Mouse (Mus musculus) fat pad, adult 2 months (tissue): ENCODE measurements around the gene Gfpt2.

Source experiments
- DNase-seq: peaks from one replicate; pipeline ENCODE4 v3.0.0-alpha.2; 2011; ENCODE audit warnings: low read depth, low spot score; ENCODE audit errors: extremely low read depth

Gene Gfpt2

GRCm38 (mm10) chr11:49876948-49877817, 83.2 kb downstream of the Gfpt2 start:
- DNase-seq = no peak

DNA sequence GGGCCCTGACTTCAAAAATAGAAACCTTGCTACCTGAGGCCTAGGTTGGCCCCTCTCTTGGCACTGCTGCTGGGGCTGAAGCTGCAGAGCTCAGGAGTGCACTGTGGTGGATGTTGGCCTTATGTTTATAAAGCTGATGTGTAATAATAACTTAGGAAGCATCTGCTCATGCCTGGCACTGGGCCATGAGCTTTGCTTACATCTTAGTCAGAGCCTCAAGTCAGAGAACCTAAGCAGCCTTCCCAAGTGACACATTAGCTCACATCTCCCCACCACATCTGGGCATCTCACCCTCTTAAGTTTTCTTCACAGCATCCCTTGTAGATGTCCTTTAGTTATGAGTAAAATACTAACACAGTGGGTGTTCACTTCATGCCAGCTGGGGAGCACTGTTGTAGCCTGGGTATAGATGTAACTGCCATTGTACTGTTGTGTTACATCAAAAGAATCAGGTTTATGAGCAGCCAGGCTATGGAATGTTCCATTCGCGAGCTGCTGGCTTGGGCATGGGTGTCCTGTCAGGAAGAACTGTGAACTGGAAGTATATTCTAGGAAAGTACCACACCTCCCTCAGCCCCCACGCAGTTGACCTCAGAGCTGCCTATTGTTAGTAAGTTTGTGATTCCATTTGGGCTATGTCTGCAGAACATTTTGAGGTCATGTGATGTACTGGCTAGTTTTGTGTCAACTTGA, 86.1 kb downstream of the Gfpt2 start:
- DNase-seq = no peak

GRCm38 (mm10) chr11:49883394-49883793, 89.4 kb downstream of the Gfpt2 start:
- DNase-seq = no peak
